Mouse (Mus musculus): ENCODE measurements around the gene Ccdc40. TPM values are rescaled to one million over a fixed set of nuclear protein-coding genes. Genes with fewer than 3 reads are reported as not detected.

Ccdc40 gene
- polyA plus RNA-seq, 1 experiment, result 0.18 TPM

- no peak overlapping the region for H3K4me3 ChIP-seq (ENCODE audit: low read depth, low read length)
- H3K4me1 ChIP-seq (ENCODE audit: control insufficient read depth, insufficient read depth, insufficient read length, low read length), result peaks cover 14% of the 10 kb centered on the region
- WGBS, result 84% methylated on average over 9 of the region's 9 CpGs
- peaks cover 9% of the 10 kb centered on the region; the same call in 1 of the 2 replicates for H3K27me3 ChIP-seq (ENCODE audit: control insufficient read depth, insufficient read depth, low read length)
- no peaks in the 10 kb centered on the region for H3K36me3 ChIP-seq (ENCODE audit: control insufficient read depth, insufficient read depth, low read length)
- H3K27ac ChIP-seq (ENCODE audit: insufficient read depth, low read depth, low read length), result no peak overlapping the region
- TF ChIP-seq POLR2A (IDR thresholded peaks at IDR 0.05; ENCODE audit: low read depth, low read length), result no peak
- TF ChIP-seq CTCF (IDR thresholded peaks at IDR 0.05; ENCODE audit: extremely low read depth, insufficient read length, insufficient replicate concordance, low read depth, low read length), result no peak
These were observed 2.7 kb upstream of the Ccdc40 start for GRCm38 (mm10) chr11:119225634-119226033.

- Histone ChIP-seq H3K36me3 (ENCODE audit: control insufficient read depth, insufficient read depth, low read length) (no peaks in the 10 kb centered on the region), H3K4me3 (ENCODE audit: low read depth, low read length) (peak overlapping the region; percentile 64), H3K27me3 (ENCODE audit: control insufficient read depth, insufficient read depth, low read length) (peaks cover 9% of the 10 kb centered on the region; the same call in 1 of the 2 replicates), H3K27ac (ENCODE audit: insufficient read depth, low read depth, low read length) (no peak overlapping the region), H3K4me1 (ENCODE audit: control insufficient read depth, insufficient read depth, insufficient read length, low read length) (peaks cover 14% of the 10 kb centered on the region)
- WGBS, result 26% methylated on average over 12 of the region's 12 CpGs
- TF ChIP-seq POLR2A (IDR thresholded peaks at IDR 0.05; ENCODE audit: low read depth, low read length) (no peak), CTCF (IDR thresholded peaks at IDR 0.05; ENCODE audit: extremely low read depth, insufficient read length, insufficient replicate concordance, low read depth, low read length) (no peak)
These were observed 781 bp upstream of the Ccdc40 start for GRCm38 (mm10) chr11:119227591-119227990.

GRCm38 (mm10) chr11:119228846-119229626 lies 664 bp downstream of the Ccdc40 start:
- Histone ChIP-seq H3K4me1 (ENCODE audit: control insufficient read depth, insufficient read depth, insufficient read length, low read length) (peaks cover 8% of the 10 kb centered on the region), H3K27me3 (ENCODE audit: control insufficient read depth, insufficient read depth, low read length) (peaks cover 9% of the 10 kb centered on the region; the same call in 1 of the 2 replicates), H3K27ac (ENCODE audit: insufficient read depth, low read depth, low read length) (no peak overlapping the region), H3K4me3 (ENCODE audit: low read depth, low read length) (peak overlapping the region; percentile 64), H3K36me3 (ENCODE audit: control insufficient read depth, insufficient read depth, low read length) (no peaks in the 10 kb centered on the region)
- WGBS, result 2% methylated on average over 34 of the region's 34 CpGs
- no peak for TF ChIP-seq POLR2A (IDR thresholded peaks at IDR 0.05; ENCODE audit: low read depth, low read length)
- no peak for TF ChIP-seq CTCF (IDR thresholded peaks at IDR 0.05; ENCODE audit: extremely low read depth, insufficient read length, insufficient replicate concordance, low read depth, low read length)

- H3K36me3 ChIP-seq (ENCODE audit: control insufficient read depth, insufficient read depth, low read length), result no peaks in the 10 kb centered on the region
- no peak overlapping the region for H3K27ac ChIP-seq (ENCODE audit: insufficient read depth, low read depth, low read length)
- no peak for TF ChIP-seq CTCF (IDR thresholded peaks at IDR 0.05; ENCODE audit: extremely low read depth, insufficient read length, insufficient replicate concordance, low read depth, low read length)
- TF ChIP-seq POLR2A (IDR thresholded peaks at IDR 0.05; ENCODE audit: low read depth, low read length), result no peak
- H3K27me3 ChIP-seq (ENCODE audit: control insufficient read depth, insufficient read depth, low read length), result no peaks in the 10 kb centered on the region
- H3K4me3 ChIP-seq (ENCODE audit: low read depth, low read length), result no peak overlapping the region
- WGBS, result 96% methylated on average over 10 of the region's 10 CpGs
- H3K4me1 ChIP-seq (ENCODE audit: control insufficient read depth, insufficient read depth, insufficient read length, low read length), result peaks cover 5% of the 10 kb centered on the region
These were observed 6.4 kb downstream of the Ccdc40 start for GRCm38 (mm10) chr11:119234770-119235169.

- Histone ChIP-seq H3K4me3 (ENCODE audit: low read depth, low read length) (no peak overlapping the region), H3K27ac (ENCODE audit: insufficient read depth, low read depth, low read length) (no peak overlapping the region), H3K36me3 (ENCODE audit: control insufficient read depth, insufficient read depth, low read length) (no peaks in the 10 kb centered on the region), H3K4me1 (ENCODE audit: control insufficient read depth, insufficient read depth, insufficient read length, low read length) (peaks cover 5% of the 10 kb centered on the region), H3K27me3 (ENCODE audit: control insufficient read depth, insufficient read depth, low read length) (no peaks in the 10 kb centered on the region)
- TF ChIP-seq POLR2A (IDR thresholded peaks at IDR 0.05; ENCODE audit: low read depth, low read length), result no peak
- peak; percentile 38; the same call in 1 of the 2 replicates for TF ChIP-seq CTCF (IDR thresholded peaks at IDR 0.05; ENCODE audit: extremely low read depth, insufficient read length, insufficient replicate concordance, low read depth, low read length)
- 84% methylated on average over 4 of the region's 4 CpGs for WGBS
These were observed 7.2 kb downstream of the Ccdc40 start for GRCm38 (mm10) chr11:119235596-119235995.

- TF ChIP-seq CTCF (IDR thresholded peaks at IDR 0.05; ENCODE audit: extremely low read depth, insufficient read length, insufficient replicate concordance, low read depth, low read length) (no peak), POLR2A (IDR thresholded peaks at IDR 0.05; ENCODE audit: low read depth, low read length) (no peak)
- Histone ChIP-seq H3K4me1 (ENCODE audit: control insufficient read depth, insufficient read depth, insufficient read length, low read length) (peaks cover 5% of the 10 kb centered on the region), H3K36me3 (ENCODE audit: control insufficient read depth, insufficient read depth, low read length) (no peaks in the 10 kb centered on the region), H3K27ac (ENCODE audit: insufficient read depth, low read depth, low read length) (no peak overlapping the region), H3K27me3 (ENCODE audit: control insufficient read depth, insufficient read depth, low read length) (no peaks in the 10 kb centered on the region), H3K4me3 (ENCODE audit: low read depth, low read length) (no peak overlapping the region)
- WGBS, result 41% methylated on average over 8 of the region's 8 CpGs
These were observed 8.0 kb downstream of the Ccdc40 start for GRCm38 (mm10) chr11:119236354-119236753.

- no peak overlapping the region for H3K27ac ChIP-seq (ENCODE audit: insufficient read depth, low read depth, low read length)
- no peaks in the 10 kb centered on the region for H3K27me3 ChIP-seq (ENCODE audit: control insufficient read depth, insufficient read depth, low read length)
- TF ChIP-seq POLR2A (IDR thresholded peaks at IDR 0.05; ENCODE audit: low read depth, low read length), result no peak
- TF ChIP-seq CTCF (IDR thresholded peaks at IDR 0.05; ENCODE audit: extremely low read depth, insufficient read length, insufficient replicate concordance, low read depth, low read length), result no peak
- WGBS, result 69% methylated on average over 3 of the region's 3 CpGs
- no peaks in the 10 kb centered on the region for H3K36me3 ChIP-seq (ENCODE audit: control insufficient read depth, insufficient read depth, low read length)
- peaks cover 5% of the 10 kb centered on the region for H3K4me1 ChIP-seq (ENCODE audit: control insufficient read depth, insufficient read depth, insufficient read length, low read length)
- no peak overlapping the region for H3K4me3 ChIP-seq (ENCODE audit: low read depth, low read length)
These were observed 8.6 kb downstream of the Ccdc40 start for GRCm38 (mm10) chr11:119237007-119237406.
